Mouse (Mus musculus): Measurements from ENCODE around the gene Kcnk10.
A peak's percentile ranks its signal among the peaks of the same experiment; 100 is the strongest.
"Not testable (repeated sequence)": the region's sequence is repeated elsewhere in the genome, so short reads cannot be mapped to it uniquely, and the experiment has no call there.

Kcnk10 gene

DNA sequence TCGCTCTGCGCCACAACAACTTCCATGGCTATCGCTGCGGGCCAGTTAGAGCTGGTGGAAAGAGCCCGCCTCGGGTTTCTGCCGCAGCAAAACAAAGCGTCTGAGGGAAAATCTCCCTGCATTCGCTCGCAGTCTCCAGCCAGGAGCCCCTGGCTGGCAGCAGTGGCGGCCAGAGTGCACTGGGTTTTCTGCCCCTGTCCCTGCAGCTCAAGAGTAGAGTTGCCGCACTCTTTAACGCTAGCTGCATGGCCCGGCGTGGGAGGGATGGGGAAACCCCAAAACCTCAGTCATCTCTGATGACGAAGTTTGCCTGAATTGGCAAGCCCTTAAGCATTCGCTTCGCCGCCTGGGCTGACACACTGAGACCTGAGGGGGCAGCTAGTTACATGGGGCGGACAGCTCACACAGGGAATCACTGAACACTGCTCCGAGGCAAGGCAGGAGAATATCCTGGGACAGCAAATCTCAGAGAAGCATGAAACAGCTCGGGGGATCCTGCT lies at the start of gene Kcnk10:
Gene Kcnk10, minus strand, starts transcription at position 450 of the 500 bp plus-strand sequence.
- DNase-seq: peak; percentile 80

- DNase-seq: peak; percentile 91
Measured at GRCm38 (mm10) chr12:98627392-98628259, 49.5 kb upstream of the Kcnk10 start, which contains the start of gene Spata7. Gene Spata7, plus strand, starts transcription at chr12:98628157.

DNA sequence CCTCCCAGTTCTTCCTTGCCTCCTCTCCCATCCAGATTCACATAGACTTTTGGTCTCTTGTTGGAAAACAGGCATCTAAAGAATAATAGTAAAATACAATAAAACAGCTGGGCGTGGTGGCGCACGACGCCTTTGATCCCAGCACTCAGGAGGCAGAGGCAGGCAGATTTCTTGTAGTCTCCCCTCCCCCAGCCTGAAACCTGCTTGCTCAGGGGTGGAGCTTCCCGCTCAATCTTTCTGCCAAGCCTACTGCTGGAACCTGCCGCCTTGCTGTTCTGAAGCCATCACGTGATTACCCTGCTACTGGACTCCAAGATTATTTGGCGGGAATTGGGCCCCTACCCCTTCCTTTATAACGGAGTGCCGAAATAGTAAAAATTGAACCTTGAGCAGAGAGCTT lies 45.2 kb upstream of the Kcnk10 start:
- not testable (repeated sequence) for DNase-seq

GRCm38 (mm10) chr12:98620922-98621321 lies 42.8 kb upstream of the Kcnk10 start:
- not testable (repeated sequence) for DNase-seq

GRCm38 (mm10) chr12:98619496-98619895 lies 41.4 kb upstream of the Kcnk10 start:
- no peak for DNase-seq

GRCm38 (mm10) chr12:98615746-98616145 lies 37.6 kb upstream of the Kcnk10 start:
- no peak for DNase-seq

- DNase-seq: no peak
Measured at GRCm38 (mm10) chr12:98614910-98615508, 36.9 kb upstream of the Kcnk10 start.

DNA sequence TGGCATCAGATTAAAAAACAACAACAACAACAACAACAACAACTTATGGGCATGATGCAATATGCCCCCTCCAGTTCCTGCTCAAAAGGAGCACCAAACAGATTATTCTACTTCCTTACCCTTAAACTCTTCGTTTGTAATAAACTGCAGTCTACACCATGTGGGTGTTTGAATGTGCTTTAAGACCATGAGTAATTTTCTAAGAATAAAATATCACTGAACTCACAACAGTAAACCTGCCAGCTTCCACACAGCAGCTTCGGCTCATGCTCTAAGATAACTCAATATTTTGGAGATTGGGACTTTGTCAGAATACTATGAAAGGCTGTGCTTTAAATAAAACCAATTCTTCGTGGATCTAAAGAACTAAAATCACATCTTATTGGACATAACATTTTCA lies 32.2 kb upstream of the Kcnk10 start:
- no peak for DNase-seq

DNA sequence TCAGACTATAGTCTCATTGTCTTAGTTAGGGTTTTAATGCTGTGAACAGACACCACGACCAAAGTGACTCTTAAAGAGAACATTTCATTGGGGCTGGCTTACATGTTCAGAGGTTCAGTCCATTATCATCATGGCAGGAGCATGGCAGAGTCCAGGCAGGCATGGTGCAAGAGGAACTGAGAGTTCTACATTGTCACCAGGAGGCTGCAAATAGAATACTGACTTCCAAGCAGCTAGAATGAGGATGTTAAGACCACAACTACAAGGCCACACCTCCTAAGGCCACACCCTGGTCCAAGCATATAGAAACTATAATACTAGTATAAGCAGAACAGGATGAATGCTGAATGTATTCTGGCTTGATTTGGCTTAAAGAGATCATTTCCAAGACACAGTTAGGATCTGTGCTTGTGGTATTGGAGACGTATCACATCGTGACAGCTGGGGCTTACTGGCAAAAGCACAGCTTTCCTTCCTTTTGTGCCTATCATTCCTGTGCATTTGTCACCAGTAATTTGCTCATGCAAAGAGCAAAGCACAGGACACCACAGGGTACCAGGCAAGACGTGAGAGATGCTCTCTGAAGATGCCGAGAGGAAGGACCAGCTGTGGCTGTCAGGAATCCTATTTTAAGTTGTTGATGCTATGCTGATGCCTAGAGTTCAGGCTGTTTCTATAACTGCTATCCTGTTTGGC lies 28.6 kb upstream of the Kcnk10 start:
- DNase-seq: peak; percentile 38

- no peak for DNase-seq
Measured at GRCm38 (mm10) chr12:98605264-98605663, 27.2 kb upstream of the Kcnk10 start.

- DNase-seq: no peak
Measured at GRCm38 (mm10) chr12:98602114-98602513, 24.0 kb upstream of the Kcnk10 start.

GRCm38 (mm10) chr12:98600861-98601260 lies 22.8 kb upstream of the Kcnk10 start:
- DNase-seq: no peak

DNA sequence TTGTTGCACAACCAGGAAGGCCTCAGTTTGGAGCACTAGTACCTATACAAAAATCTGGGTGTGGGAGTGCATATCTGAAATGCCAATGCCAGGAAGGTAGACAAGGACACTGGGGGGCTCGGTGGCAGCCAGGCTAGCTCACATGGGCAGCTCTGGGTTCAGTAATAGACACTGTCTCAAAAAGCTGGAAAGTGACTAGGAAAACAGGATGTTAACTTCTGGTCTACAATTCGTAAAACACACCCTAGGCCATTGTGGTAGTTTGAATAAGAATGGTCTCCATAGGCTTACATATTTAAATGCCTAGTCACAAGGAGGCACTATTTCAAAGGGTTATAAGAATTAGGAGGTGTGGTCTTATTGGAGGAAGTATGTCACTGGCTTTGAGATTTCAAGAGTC lies 12.9 kb upstream of the Kcnk10 start:
- no peak for DNase-seq

DNA sequence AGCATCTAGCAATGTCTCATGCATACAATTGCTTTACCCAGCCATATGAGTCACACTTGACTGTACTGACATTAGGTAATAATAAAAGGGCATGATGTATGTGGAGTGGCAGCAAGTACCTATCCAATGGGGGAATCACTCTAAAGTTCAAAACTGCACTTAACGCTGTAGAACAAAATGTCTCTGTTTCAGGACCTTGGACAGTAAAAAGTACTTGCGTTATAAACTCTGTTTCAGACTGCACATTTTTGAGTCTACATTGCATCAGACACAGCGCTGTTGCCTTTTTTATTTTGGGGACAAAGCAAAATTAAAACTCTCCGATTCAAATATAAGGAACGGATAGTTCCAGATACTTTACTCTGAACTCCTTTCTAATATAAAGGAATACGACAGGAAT lies 10.5 kb upstream of the Kcnk10 start:
- no peak for DNase-seq

GRCm38 (mm10) chr12:98585302-98585701 lies 7.2 kb upstream of the Kcnk10 start:
- no peak for DNase-seq

- DNase-seq: peak; percentile 69
Measured at GRCm38 (mm10) chr12:98575942-98576550, 2.1 kb downstream of the Kcnk10 start.

DNA sequence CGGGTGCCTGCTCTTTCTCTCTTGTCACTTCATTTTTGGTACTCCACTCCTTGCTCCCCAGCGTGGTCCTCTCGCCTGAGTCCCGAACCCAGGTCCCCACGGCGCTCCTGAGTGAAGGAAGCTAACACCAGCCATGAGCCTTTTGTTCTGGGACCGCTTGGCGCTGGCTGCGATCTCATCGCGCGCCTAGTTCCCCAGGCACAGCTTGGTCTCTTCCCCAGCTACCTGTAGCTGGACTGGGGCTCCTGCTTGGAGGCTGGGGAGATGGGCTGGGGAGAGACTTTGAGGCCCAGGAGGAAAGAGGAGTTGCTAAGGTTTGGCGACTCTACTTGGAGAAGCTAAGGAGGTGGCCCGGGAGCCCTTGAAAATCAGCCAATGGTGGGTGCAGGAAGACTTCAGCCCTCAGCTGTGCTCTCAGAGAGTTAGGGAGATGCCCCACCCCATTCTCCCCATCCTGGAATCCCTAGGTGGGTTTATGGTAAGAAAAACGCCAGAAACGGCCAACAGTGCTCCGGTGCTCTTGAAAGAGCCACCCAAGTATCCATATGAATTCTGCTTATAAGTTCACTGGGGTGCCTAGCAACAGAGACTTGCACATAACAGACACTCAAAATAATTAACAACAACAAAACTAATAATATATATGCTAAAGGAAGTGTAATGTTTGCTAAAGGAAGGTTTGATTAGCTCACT lies 2.8 kb downstream of the Kcnk10 start:
- peak; percentile 70 for DNase-seq

GRCm38 (mm10) chr12:98574353-98575194 lies 3.5 kb downstream of the Kcnk10 start:
- DNase-seq: peak; percentile 80

GRCm38 (mm10) chr12:98573317-98574270 lies 4.5 kb downstream of the Kcnk10 start:
- peak; percentile 93 for DNase-seq

All from cerebellum, adult 9-11 months (tissue).